Mouse (Mus musculus): ENCODE measurements around the gene Sema5a.

Gene Sema5a

DNA sequence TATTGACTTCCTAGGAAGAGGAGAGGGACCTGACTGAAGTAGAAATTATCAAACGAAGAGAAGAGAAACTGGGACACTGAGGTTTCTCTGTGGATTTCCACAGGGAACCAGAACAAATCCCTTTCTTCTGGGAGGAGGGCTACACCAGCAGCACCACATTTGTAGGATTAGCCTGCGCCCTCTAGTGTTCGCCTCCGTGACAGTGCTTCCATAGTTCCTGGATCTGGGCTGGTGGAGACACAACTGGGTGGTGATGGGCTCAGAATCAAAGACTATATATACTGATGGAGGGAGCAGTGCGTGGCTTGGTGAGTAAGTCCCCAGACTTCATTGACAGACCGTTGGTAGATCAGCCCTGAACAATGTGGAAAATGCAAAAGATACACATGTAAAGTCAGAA is 193.0 kb downstream of the Sema5a start:
- DNase-seq (ENCODE audit: low read depth): peak; percentile 53

DNA sequence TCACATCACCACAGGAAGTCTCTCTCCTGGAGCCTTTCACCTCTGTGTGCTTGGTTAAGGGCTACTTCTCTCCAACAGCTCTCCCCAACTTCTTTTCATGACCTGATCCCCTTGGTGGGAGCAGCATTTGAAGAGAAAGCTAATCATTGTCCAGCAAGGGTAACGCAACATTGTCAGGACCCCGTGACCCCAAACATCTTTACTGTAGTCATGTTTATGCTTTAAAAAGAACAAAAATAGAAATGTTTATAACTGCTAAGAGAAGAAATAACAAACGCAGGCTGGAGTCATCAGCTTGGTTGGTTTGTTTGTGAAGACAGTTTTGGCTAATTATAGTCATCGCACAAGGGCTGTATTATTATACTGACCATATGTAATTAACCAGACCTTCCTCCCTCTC is 198.1 kb downstream of the Sema5a start:
- no peak for DNase-seq (ENCODE audit: low read depth)

DNA sequence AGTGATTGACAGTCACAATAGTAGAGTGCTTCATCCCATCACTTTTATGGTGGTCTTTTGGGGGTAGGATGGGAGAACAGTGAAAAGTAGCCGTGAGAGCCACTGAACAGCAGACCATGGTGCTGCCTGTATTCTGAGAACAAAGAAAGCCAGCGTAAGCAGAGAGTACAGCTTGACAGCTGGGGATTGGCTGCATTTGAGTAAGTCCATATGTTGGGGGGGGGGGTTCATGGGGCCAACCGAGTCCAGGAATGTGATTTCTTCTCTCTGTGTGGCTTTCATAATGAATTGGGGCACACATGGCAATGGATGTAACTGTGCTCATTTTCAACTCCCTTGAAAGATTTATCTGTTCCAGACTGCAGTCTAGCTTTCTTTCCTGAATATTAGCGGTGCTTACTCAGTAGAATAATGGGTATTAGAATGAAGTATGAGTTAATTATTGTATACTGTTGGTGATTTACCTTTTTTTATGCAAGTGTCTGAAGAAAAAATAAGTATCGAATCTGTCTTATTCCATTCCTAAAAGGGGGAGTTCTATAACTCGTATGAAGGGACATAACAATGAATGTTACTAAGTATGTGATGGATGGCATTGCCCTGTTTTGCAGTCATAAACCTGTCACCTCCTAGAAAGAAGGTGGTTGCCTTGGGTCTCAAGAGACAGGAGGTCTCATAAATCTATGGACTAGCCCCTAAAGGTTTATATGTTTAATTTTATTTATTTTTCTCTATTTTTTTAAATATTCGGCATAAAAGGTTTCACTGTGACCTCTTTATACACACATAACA is 203.1 kb downstream of the Sema5a start:
- no peak for DNase-seq (ENCODE audit: low read depth)

DNA sequence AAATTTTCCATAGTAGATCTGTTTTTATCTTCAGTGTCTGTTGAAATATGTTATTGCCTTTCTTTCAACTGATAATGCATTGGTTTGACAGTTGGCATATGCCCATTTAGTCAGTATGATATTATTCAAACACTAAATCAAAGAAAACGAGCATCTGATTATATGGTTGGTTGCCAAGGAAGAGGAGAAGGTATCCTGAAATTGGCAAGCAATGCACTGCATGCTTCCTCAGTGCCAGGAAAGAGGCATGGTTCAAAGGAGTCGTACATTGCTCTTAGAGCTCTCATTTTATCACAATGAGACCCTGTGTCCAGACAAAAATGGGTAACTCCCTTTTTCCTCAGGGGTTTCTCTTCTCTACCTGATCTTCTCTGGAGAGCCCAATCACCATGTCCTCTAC is 214.4 kb downstream of the Sema5a start:
- no peak for DNase-seq (ENCODE audit: low read depth)

- DNase-seq (ENCODE audit: low read depth): no peak
Observed at GRCm38 (mm10) chr15:32460238-32460637, 215.6 kb downstream of the Sema5a start.

DNA sequence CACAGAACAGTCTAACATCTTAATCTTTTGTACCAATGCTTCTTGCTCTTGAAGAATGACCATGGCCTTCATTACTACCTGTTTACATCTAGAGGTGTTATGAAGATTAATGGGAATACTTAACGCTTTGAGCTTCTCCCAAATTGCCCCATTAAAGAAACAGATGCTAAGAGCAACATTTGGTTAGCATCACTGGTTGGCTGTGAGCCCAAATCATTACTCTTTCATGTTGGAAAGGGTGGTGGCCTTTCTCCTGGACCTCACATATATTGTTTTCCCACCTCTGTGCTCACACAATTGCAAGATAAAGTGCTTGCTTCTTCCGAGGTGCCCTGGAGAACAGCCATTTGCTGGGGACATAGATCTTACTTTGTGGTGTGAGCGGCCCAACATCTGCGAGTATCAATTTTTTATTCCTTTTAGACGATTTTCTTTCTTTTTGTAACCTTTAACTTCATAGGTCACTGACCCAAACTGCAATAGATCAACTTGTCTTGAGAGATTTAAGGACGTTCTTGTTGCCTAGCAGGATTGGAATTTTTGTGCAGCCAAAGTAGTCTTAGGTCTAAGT is 227.0 kb downstream of the Sema5a start:
- no peak for DNase-seq (ENCODE audit: low read depth)

GRCm38 (mm10) chr15:32480747-32481146 is 236.1 kb downstream of the Sema5a start:
- DNase-seq (ENCODE audit: low read depth): no peak

- DNase-seq (ENCODE audit: low read depth): no peak
Observed at GRCm38 (mm10) chr15:32485064-32485964, 240.7 kb downstream of the Sema5a start.

GRCm38 (mm10) chr15:32487968-32488367 is 243.4 kb downstream of the Sema5a start:
- DNase-seq (ENCODE audit: low read depth): no peak

DNA sequence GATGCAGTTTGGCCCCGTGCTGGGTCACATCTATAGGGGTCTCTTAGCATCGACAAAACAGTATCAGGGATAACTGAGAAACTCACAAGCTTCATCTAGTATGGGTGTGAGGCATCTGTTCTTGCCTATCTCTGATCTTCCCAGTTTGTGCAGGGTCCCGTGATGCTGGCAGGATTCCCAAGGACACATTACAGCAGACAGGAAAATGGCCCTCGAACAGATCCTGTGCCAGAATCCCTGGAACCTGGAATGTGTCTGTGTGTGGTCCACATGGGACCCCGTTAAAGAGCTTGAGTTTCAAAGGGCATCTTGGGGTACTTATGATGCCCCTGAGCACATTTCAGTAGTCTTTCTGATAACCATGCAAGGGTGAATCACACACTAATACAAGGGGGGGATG is 249.6 kb downstream of the Sema5a start:
- no peak for DNase-seq (ENCODE audit: low read depth)

- DNase-seq (ENCODE audit: low read depth): no peak
Observed at GRCm38 (mm10) chr15:32494899-32495298, 250.3 kb downstream of the Sema5a start.

DNA sequence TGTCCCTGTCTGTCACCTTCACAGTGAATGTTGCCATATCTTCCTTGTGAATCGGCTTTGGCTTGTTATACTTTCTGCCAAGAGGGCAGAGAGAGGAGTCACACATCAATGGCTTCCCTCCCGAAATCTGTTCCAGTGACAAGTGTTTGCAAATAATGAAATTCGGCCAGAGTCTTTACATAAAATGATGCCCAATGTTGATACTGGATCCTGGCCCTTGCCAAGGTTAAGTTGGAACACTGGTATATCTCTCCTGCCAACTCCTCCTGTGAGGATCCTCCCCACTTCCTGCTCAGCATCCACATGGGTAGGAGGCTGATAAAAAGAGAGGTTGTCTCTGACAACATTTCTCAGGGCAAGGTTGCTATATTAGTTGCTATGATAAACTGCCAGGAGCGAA is 252.3 kb downstream of the Sema5a start:
- DNase-seq (ENCODE audit: low read depth): no peak

DNA sequence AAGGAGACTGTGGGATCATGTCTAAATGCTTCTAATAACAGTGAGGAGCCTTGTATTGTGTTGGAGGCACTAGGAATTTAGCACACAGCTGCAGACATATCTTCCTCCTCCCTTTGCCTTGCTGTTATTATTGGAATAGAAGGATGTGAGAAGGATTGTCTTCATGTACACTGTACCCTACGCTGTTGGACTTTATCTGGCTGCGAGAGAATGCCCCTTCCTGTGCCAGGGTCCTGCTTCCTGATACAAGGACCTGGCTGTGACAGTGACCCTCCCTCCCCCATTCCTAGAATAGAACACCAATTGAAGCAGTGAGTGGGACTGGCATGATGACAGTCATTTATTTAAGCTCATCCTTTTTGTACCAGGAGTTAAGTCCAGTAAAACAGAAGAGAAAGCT is 261.3 kb downstream of the Sema5a start:
- DNase-seq (ENCODE audit: low read depth): no peak

GRCm38 (mm10) chr15:32508282-32508681 is 263.7 kb downstream of the Sema5a start:
- DNase-seq (ENCODE audit: low read depth): no peak

- DNase-seq (ENCODE audit: low read depth): no peak
Observed at GRCm38 (mm10) chr15:32514877-32515276, 270.3 kb downstream of the Sema5a start.

DNA sequence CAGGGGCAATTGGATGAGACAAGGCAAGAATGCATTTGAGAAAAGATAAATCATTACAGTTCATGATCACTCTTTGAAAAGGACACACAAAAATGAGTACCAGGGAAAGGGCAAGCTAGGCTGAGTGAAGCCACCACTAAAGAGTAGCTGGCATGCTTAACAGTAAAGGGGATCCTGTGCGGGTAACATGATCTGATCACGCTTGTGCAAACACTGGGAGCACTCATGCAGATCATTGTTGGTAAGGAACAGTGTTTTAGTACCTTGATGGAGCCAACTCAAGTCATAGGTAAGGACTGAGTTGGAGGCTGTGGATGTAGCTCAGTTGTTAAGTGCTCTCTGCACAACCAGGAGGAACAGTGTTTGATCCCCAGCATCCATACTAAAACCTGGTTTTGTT is 273.3 kb downstream of the Sema5a start:
- DNase-seq (ENCODE audit: low read depth): no peak

GRCm38 (mm10) chr15:32532539-32532938 is 287.9 kb downstream of the Sema5a start:
- DNase-seq (ENCODE audit: low read depth): no peak

DNA sequence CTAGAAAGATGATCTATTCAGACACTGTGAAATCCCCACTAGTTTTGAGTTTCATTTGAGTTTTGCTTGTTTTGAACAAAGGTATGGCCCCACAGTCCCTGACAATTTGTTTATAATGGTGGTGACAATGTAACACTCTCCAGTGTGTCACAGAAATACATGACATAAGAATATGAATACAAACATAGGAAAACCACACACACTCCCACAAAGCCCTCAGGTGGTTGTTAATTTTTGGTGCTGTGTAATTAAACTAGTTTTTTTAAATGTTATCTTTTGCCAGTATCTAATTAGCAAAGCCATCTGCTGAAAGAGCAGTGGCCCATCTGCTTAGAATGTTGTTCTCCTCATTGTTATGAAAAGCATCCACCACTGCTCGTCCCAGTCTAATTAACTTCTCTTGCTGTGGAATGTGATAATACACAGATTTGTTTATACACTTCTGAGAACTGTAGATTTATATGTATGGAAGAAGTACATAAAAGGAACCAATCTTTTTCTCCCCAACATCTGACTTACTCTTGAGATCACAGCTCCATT is 289.0 kb downstream of the Sema5a start:
- DNase-seq (ENCODE audit: low read depth): no peak

DNA sequence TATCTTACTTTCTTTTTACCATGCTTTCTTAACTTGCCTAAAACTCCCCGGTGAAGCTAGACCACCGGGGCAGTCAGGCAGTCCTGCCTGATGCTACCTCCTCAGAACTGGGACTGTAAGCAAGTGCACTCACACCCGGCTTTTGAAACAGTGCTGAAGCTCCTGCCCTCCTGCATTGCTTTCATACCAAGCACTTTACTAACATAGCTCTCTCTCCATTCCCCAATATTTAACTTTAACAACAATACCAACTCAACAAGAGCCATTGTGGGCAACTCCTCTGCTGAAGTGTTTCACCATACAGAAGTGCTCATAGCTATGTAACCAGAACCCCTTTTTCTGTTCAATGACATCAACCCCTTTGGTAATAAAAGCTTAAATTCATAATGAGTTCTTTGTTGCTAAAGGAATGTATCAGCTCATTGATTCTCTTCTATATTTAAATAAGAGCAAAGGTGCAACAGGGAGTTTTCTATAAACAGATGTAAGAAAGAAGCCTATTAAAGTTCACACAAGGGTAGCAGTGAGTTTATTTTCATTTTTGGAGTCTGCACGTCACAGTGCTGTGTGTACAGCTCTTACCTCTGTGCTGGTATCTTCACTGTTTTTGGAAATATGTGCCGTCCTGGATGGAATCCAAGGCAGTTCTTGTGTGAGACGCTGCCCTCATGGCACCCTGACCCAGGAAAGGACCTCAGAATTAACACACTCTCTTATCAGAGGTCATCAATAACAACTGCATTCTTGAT is 292.3 kb downstream of the Sema5a start:
- DNase-seq (ENCODE audit: low read depth): no peak

DNA sequence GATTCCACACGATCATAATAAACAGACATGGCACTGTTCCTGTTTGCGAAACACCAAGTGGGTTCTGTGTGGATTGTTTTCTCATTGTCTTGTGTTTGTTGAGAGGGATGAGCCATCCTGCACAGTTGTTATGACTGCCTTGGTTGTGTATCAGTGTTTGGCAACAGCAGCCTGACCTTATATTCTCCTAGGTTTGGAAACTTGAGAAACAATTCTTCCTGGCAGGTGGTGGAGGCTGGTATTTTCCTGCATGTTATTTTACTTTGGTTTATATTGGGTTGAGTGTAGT is 292.8 kb downstream of the Sema5a start:
- no peak for DNase-seq (ENCODE audit: low read depth)

DNA sequence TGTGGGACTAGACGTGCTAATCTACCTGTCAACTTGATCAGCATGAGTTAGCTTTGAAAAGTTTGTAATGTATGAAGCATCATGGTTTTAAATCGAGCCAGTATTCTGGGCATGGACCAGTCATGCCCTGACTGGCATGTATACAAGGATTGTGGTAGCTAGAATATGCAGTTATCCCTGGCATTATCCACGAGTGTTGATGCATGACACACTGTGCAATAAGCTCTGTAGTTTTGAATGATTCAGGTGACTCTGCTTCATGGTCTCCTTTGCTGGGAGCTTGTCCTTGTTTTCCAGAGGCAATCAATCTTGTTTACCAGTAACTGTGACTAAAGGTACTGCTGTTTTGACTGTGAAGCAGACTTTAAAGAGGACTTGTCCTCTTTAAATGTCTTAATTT is 293.5 kb downstream of the Sema5a start:
- no peak for DNase-seq (ENCODE audit: low read depth)

GRCm38 (mm10) chr15:32542746-32543145 is 298.1 kb downstream of the Sema5a start:
- no peak for DNase-seq (ENCODE audit: low read depth)

Data from 416B (cell line).